Mouse (Mus musculus): ENCODE data around the gene Erbb2.

GRCm38 (mm10) chr11:98384721-98385637, 27.3 kb upstream of the Erbb2 start:
- TF ChIP-seq POLR2A (IDR thresholded peaks at IDR 0.05; ENCODE audit: extremely low read depth, insufficient read depth, low read length) (no peak), CTCF (IDR thresholded peaks at IDR 0.05; ENCODE audit: extremely low read depth, insufficient read depth, low read length) (no peak)
